Mouse (Mus musculus) cerebellum, adult 11-12 months (tissue): ENCODE results near the gene Trim30d.
"Not testable (repeated sequence)": the region's sequence is repeated elsewhere in the genome, so short reads cannot be mapped to it uniquely, and the experiment has no call there.

Experiments
- DNase-seq: peaks from one replicate; pipeline ENCODE4 v3.0.0; 2022

Trim30d gene

DNA sequence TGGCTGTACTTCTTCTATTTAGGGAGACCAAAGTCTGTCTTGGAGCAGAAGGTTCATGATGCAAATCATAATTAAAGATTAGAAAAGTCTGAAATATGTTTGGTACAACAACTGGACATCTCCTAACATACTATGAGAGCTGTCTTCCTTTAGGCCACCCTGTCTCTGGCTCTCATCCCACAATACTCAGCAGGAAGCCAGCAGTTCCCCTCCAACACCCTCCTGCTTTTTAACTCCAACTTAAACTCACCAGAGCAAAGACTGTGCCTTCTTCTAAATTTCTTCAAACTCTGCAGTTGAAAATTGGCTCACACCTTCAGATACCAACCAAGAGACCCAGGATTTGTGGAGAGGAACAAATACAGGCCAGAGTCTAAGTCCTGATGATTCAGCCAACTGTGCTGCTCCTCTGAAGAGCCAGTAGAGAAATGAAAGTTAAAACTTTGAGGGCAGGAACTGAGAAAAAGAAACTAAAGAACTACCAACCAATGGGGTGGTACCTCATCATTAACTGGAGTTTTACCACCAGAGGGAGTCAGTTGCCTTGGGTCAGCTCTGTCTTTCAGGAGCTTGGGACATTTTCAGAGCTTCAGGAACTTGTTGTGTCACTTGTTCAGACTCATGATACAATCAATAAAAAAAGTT, at the start of gene Trim30d:
TSS of gene Trim30d (minus strand) at position 429 of the 645 bp plus-strand sequence.
- DNase-seq = not testable (repeated sequence)

GRCm38 (mm10) chr7:104552700-104553099, 45.1 kb upstream of the Trim30d start:
- DNase-seq = no peak

- DNase-seq = no peak
Measured at GRCm38 (mm10) chr7:104549833-104550232, 42.2 kb upstream of the Trim30d start, which contains the start of gene Olfr651. Gene Olfr651 (plus strand): TSS chr7:104550133.

- no peak for DNase-seq
Measured at GRCm38 (mm10) chr7:104501589-104502371, 5.9 kb downstream of the Trim30d start.

DNA sequence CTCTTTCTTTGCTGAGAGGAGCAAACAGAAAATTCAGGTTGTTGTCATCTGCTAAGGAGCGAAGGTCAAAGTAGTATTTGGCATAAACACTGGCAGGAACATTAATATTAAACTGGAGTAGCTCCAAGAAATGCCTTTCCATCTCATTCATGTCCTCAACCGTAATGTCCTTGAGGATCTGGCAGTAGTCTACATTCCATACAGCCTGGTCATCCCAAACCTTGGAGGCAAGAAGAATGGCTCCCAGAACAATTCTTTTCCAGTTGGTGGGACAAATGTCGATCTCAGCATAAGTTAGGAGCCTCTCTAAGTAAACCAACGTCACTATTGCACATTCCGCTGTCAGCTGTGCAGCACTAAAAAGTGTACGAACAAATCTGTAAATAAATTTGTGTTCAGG, 6.5 kb downstream of the Trim30d start:
- DNase-seq = not testable (repeated sequence)

DNA sequence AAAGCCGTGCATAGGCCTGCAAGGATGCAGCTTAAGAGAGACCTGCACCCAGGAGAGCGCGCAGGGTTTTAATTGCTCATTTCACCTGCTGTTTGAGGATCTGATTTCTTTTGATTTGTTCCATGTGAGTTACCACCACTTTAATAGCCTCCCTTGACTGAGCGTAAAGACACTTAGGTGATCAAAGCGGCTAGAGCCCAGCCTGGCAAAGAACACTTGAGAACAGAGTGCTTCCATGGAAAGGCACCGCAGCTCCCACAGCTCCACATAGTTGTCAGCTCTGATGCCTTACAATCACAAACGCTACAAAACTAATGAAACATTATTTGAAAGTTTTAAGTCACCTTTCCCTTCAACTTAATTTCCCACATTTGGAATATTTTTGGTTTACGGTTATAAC, 8.2 kb downstream of the Trim30d start:
- DNase-seq = not testable (repeated sequence)

- DNase-seq = no peak
Measured at GRCm38 (mm10) chr7:104465065-104465744, 42.4 kb downstream of the Trim30d start, which contains the start of gene Trim30a. Gene Trim30a (minus strand): TSS chr7:104465193.

DNA sequence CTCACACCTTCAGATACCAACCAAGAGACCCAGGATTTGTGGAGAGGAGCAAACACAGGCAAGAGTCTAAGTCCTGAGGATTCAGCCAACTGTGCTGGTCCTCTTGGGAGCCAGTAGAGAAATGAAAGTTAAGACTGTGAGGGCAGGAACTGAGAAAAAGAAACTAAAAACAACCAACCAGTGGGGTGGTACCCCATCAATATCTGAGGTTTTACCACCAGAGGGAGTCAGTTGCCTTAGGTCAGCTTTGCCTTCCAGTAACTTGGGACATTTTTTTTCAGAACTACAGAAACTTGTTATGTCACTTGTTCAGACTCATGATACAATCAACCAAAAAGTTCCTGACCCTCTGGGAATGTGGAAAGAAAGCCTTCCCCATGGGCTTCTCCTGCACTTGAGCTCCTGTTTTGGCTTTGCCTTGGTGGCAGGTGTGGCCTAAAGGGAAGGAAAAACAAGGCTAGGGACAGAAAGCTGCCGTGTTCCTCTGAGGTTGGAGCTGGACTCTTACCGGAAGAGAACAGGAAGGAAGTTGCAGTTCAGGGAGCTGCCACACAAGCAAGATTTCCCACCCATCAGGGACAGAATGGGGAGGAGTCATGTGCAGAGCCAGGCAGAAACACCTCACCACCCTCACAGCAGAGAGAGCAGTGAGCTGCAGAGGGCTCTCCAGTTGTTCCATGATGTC, 61.5 kb downstream of the Trim30d start:
- no peak for DNase-seq
